In genomic region chr10:78010335-78010734, GRCm38 (mm10) we compare ENCODE assay signal across 1 mouse cellular context.
TF ChIP-seq lines count a peak whose summit lies in the region.

No protein-coding gene starts in this region.

TF ChIP-seq in CH12.LX, 34 proteins besides CTCF, POLR2A, EP300 and RAD21:
- no peak for TF ChIP-seq MAZ (IDR thresholded peaks at IDR 0.05; ENCODE audit: low read depth, low read length)
- TF ChIP-seq NRF1 (IDR thresholded peaks at IDR 0.05; ENCODE audit: low read depth, low read length) = no peak
- no peak for TF ChIP-seq USF1 (IDR thresholded peaks at IDR 0.05; ENCODE audit: low read depth, low read length)
- no peak for TF ChIP-seq USF2 (conservative IDR thresholded peaks at IDR 0.05; ENCODE audit: low read depth, low read length)
- TF ChIP-seq ELF1 (IDR thresholded peaks at IDR 0.05; ENCODE audit: low read depth, low read length) = no peak
- TF ChIP-seq SMC3 (IDR thresholded peaks at IDR 0.05; ENCODE audit: low read depth, low read length) = no peak
- no peak for TF ChIP-seq POLR2AphosphoS2 (IDR thresholded peaks at IDR 0.05; ENCODE audit: low read depth, low read length)
- no peak for TF ChIP-seq GABPA (IDR thresholded peaks at IDR 0.05; ENCODE audit: insufficient replicate concordance, low read depth, low read length)
- TF ChIP-seq MEF2A (IDR thresholded peaks at IDR 0.05; ENCODE audit: borderline replicate concordance, low read depth, low read length) = no peak
- no peak for TF ChIP-seq MYC (IDR thresholded peaks at IDR 0.05; ENCODE audit: low read depth, low read length)
- TF ChIP-seq MAX (IDR thresholded peaks at IDR 0.05; ENCODE audit: low read length) = no peak
- no peak for TF ChIP-seq IRF4 (IDR thresholded peaks at IDR 0.05; ENCODE audit: low read depth, low read length)
- no peak for TF ChIP-seq HCFC1 (IDR thresholded peaks at IDR 0.05; ENCODE audit: low read depth, low read length)
- TF ChIP-seq RCOR1 (conservative IDR thresholded peaks at IDR 0.05; ENCODE audit: low read depth, low read length) = no peak
- no peak for TF ChIP-seq UBTF (IDR thresholded peaks at IDR 0.05; ENCODE audit: low read depth, low read length)
- TF ChIP-seq ETS1 (conservative IDR thresholded peaks at IDR 0.05; ENCODE audit: low read depth, low read length) = no peak
TF ChIP-seq in CH12.LX: peak in this region for 0.
